Mouse (Mus musculus): ENCODE data around the gene Aqp9. TPM values are rescaled to one million over a fixed set of nuclear protein-coding genes. Genes with fewer than 3 reads are reported as not detected.
A peak's percentile ranks its signal among the peaks of the same experiment; 100 is the strongest.

Aqp9 gene
- polyA plus RNA-seq, 1 experiment: 2.6 TPM

DNA sequence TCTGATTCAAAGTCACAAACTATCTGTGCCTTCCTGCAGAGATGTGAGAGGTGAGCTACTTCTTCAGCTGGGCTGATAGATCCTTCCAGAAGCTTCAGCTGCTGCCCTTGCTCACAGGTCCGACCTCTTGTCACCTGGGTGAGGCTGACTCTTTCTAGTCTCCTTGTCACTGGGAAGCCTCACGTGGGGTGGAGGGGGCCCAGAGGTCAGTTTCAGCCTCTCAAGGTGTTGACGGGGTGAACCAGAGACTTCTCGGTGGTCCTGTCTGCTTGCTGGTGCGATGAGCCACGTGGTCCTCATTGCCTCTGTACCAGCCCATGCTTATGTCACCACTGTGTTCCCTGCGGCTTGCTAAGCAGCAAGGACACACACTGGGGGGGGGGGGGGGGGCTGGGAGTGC, 96.0 kb downstream of the Aqp9 start:
- TF ChIP-seq POLR2A (IDR thresholded peaks at IDR 0.05; ENCODE audit: extremely low read depth, insufficient read depth, low read length) (no peak), CTCF (IDR thresholded peaks at IDR 0.05; ENCODE audit: extremely low read depth, insufficient read depth, low read length) (no peak)
- H3K4me3 ChIP-seq (ENCODE audit: insufficient read depth, low read length): no peak overlapping the region
- peaks cover 4% of the 10 kb centered on the region for H3K4me1 ChIP-seq (ENCODE audit: control insufficient read depth, insufficient read depth, low read length)
- no peak overlapping the region for H3K27ac ChIP-seq (ENCODE audit: insufficient read depth, low read length)

DNA sequence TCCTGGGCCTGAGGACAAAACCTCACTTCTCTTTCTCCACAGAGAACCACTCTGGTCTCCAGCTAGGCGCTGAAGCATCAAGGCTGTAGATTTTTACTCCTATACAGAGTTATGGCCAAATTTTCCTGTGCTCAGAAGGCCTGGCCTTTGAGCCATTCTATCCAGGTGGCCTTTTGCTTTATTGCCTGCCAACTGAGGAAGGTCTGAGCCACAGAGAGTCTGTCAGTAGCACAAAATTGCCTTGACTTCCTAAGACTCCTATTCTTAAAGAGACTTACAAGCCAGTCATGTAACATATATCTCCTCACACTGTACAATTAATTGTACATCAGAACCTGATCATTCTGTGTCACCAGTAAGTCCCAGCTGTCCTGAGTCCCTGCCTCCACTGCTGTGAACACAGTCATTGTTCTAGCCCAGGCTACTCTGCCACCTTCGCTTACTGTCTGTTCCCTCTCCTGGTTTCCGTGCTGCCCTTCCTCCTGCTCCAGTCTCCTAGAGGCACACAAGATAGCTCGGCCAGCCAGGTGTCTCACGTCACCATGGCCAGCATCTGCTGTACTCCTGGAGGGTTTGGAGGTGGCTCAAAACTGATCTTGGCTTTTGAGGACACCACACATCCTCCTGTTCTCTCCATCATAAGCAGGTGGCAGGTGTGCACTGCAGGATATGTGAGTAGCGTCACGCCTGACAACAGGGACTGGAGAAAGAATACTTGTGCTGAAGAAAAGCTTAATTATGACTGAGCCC, 96.7 kb downstream of the Aqp9 start:
- H3K27ac ChIP-seq (ENCODE audit: insufficient read depth, low read length): no peak overlapping the region
- H3K4me3 ChIP-seq (ENCODE audit: insufficient read depth, low read length): no peak overlapping the region
- TF ChIP-seq POLR2A (IDR thresholded peaks at IDR 0.05; ENCODE audit: extremely low read depth, insufficient read depth, low read length) (no peak), CTCF (IDR thresholded peaks at IDR 0.05; ENCODE audit: extremely low read depth, insufficient read depth, low read length) (no peak)
- H3K4me1 ChIP-seq (ENCODE audit: control insufficient read depth, insufficient read depth, low read length): peaks cover 2% of the 10 kb centered on the region; the same call in 1 of the 2 replicates

DNA sequence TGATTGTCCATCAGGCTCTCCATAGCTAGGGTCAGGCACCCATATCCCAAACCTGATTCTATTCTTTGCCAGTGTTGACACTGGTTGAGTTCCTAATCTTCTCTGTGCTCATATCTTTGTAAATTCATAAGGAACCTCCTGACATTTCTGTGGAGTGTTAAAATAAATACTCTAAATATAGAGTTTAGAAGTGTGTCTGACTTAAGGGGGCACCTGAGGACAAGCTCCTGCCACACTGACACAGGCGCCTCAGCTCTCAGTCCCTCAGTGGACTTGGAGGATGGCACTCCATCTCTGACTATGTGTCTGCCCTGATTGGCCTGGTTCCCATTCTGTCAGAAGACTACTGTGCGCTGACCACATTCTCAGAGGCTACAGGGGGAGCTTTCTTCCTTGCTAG, 97.9 kb downstream of the Aqp9 start:
- TF ChIP-seq POLR2A (IDR thresholded peaks at IDR 0.05; ENCODE audit: extremely low read depth, insufficient read depth, low read length) (no peak), CTCF (IDR thresholded peaks at IDR 0.05; ENCODE audit: extremely low read depth, insufficient read depth, low read length) (no peak)
- Histone ChIP-seq H3K4me1 (ENCODE audit: control insufficient read depth, insufficient read depth, low read length) (peaks cover 2% of the 10 kb centered on the region; the same call in 1 of the 2 replicates), H3K27ac (ENCODE audit: insufficient read depth, low read length) (no peak overlapping the region), H3K4me3 (ENCODE audit: insufficient read depth, low read length) (no peak overlapping the region)

DNA sequence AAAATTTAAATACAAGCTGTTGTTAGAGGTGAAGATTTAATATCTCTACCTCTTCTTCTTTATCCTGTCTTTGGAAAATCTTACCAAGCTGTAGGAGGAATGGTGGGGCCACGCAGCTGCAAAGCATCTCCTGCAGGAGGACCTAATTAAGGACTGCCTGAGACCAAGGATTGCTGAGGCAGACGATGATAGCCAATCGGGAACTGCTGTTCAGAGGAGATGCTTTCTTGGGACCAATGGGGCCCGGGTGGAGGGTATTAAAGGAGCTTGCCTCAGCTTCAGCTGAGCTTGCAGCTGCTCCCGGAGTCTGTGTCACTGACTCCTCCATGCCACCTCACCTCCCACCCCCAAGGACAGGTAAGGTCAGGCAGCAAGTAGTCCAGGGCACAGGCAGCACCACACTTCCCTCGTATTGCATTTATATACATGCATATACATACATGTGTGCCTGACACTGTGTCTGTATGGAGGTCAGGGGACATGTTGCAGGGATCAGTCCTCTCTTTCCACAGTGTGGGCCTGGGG, 99.6 kb downstream of the Aqp9 start:
- Histone ChIP-seq H3K4me1 (ENCODE audit: control insufficient read depth, insufficient read depth, low read length) (peaks cover 2% of the 10 kb centered on the region; the same call in 1 of the 2 replicates), H3K27ac (ENCODE audit: insufficient read depth, low read length) (no peak overlapping the region)
- TF ChIP-seq CTCF (IDR thresholded peaks at IDR 0.05; ENCODE audit: extremely low read depth, insufficient read depth, low read length) (no peak), POLR2A (IDR thresholded peaks at IDR 0.05; ENCODE audit: extremely low read depth, insufficient read depth, low read length) (0 out of 2 replicates have a peak, but pooled peaks have one; percentile 29)

DNA sequence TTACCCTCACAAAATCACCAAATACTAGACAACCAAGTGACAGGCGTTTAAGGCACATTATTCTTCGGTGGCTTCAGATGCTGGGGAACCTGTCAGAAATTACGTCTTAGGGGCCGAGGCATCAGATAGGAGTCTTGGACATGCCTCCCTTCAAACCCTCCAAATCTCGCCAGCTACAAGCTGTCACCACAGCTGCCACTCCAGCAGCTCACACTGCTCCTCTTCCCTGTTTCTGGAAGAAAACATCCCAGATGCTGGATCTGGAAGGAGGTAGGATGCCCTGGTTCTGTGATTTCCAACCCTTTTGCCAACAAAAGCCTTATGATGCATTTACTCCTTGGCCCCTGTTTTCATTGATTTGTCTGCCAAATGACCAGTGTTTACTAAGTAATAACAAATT, 101.3 kb downstream of the Aqp9 start:
- TF ChIP-seq POLR2A (IDR thresholded peaks at IDR 0.05; ENCODE audit: extremely low read depth, insufficient read depth, low read length) (no peak), CTCF (IDR thresholded peaks at IDR 0.05; ENCODE audit: extremely low read depth, insufficient read depth, low read length) (no peak)
- no peak overlapping the region for H3K4me3 ChIP-seq (ENCODE audit: insufficient read depth, low read length)
- H3K27ac ChIP-seq (ENCODE audit: insufficient read depth, low read length): no peak overlapping the region
- H3K4me1 ChIP-seq (ENCODE audit: control insufficient read depth, insufficient read depth, low read length): peaks cover 2% of the 10 kb centered on the region; the same call in 1 of the 2 replicates

More for the DNA sequence above, 99.6 kb downstream of the Aqp9 start:
- no peak overlapping the region for H3K4me3 ChIP-seq (ENCODE audit: insufficient read depth, low read length)

DNA sequence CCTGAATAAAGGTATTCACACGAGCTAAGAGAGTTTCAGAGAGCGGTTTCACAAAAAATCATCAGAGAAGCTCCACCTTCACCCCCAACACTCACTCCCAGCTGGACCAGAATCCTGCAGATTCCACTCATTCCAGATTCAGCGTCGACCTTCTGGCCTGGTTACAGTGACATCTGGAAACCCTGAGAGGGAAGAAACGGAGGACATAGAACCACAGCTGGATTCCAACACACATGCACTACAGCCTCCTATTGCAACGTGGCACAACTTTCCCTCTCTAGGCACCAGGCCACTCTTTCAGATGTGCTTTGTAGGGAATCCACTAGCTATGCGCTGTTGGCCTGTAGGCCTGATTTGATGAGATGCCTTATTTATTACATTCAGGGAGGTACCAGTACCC, 102.0 kb downstream of the Aqp9 start:
- H3K4me1 ChIP-seq (ENCODE audit: control insufficient read depth, insufficient read depth, low read length): peaks cover 2% of the 10 kb centered on the region; the same call in 1 of the 2 replicates
- no peak for TF ChIP-seq CTCF (IDR thresholded peaks at IDR 0.05; ENCODE audit: extremely low read depth, insufficient read depth, low read length)
- TF ChIP-seq POLR2A (IDR thresholded peaks at IDR 0.05; ENCODE audit: extremely low read depth, insufficient read depth, low read length): no peak
- no peak overlapping the region for H3K4me3 ChIP-seq (ENCODE audit: insufficient read depth, low read length)
- no peak overlapping the region for H3K27ac ChIP-seq (ENCODE audit: insufficient read depth, low read length)

DNA sequence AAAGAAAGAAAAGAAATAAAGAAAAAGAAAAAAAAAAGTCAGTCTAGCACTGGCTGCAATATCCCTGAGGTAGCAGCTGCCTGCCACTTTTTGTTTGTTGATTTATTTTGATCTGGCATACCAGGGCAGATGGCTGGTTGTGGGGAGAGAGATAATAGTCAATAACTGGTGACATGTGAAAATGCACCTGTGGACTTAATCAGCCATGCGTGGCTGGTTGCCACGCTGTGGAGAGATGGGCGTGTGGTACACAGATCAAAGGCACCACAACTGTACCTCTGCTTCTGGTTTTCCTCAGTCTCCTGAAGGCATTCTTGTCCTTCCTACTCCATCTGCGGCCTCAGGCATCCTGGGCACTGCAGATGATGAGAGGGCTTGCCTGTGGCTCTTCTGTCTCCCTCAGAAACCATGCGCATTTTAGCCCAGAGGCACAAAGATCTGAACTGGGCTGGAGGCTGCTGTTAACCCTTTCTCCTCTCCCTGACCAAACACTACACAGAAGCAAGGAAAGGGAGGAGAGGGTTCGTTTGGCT, 103.1 kb downstream of the Aqp9 start:
- Histone ChIP-seq H3K27ac (ENCODE audit: insufficient read depth, low read length) (no peak overlapping the region), H3K4me3 (ENCODE audit: insufficient read depth, low read length) (no peak overlapping the region), H3K4me1 (ENCODE audit: control insufficient read depth, insufficient read depth, low read length) (no peaks in the 10 kb centered on the region)
- no peak for TF ChIP-seq CTCF (IDR thresholded peaks at IDR 0.05; ENCODE audit: extremely low read depth, insufficient read depth, low read length)
- TF ChIP-seq POLR2A (IDR thresholded peaks at IDR 0.05; ENCODE audit: extremely low read depth, insufficient read depth, low read length): no peak

DNA sequence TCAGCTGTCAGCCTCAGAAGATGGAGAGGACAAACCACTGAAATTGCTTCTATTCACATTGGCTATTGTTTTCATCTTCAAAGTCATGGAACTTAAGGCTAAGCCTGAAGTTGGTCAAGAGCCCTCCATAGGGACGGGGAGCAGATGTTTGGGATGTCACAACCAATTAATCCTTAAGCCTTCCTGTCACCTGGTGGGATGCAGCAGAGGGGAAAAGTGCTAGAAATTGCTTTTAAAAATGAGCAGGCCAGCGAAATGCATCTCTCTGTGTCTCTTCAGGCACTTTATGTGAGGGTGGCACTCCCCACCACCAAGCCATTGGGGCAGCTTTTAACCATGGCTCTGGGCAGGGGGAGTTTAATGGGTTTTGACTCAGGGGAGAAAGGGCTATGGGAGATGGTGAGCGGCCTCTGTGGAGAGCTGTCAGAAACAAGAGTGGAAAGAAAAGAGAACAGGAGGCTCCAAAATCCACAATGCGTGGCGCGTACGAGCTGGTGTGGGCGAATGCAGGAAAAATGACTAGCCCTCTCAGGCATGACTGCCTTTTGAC, 104.1 kb downstream of the Aqp9 start:
- TF ChIP-seq CTCF (IDR thresholded peaks at IDR 0.05; ENCODE audit: extremely low read depth, insufficient read depth, low read length) (no peak), POLR2A (IDR thresholded peaks at IDR 0.05; ENCODE audit: extremely low read depth, insufficient read depth, low read length) (no peak)
- H3K4me3 ChIP-seq (ENCODE audit: insufficient read depth, low read length): no peak overlapping the region
- H3K27ac ChIP-seq (ENCODE audit: insufficient read depth, low read length): no peak overlapping the region
- H3K4me1 ChIP-seq (ENCODE audit: control insufficient read depth, insufficient read depth, low read length): no peaks in the 10 kb centered on the region

DNA sequence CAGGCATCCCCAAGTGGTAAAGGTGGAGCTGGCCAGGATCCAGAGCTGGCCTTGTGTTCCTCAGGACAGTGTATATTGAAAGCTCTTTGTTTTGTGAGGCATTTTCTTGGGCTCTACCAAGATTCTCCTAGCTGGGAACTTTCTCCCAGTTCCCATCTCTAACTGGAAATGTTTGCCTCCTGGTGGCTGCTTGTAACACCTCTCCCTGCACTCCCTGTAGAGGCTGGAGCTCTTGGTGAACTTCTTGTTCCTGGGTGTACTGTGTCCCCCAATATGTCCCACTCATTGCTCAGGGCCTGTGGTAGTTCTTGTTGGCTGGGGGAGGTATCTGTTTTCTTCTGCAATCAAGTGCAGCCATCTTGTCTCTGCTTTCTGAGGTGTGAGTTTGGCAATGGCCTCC, 104.9 kb downstream of the Aqp9 start:
- Histone ChIP-seq H3K27ac (ENCODE audit: insufficient read depth, low read length) (no peak overlapping the region), H3K4me3 (ENCODE audit: insufficient read depth, low read length) (no peak overlapping the region), H3K4me1 (ENCODE audit: control insufficient read depth, insufficient read depth, low read length) (no peaks in the 10 kb centered on the region)
- TF ChIP-seq CTCF (IDR thresholded peaks at IDR 0.05; ENCODE audit: extremely low read depth, insufficient read depth, low read length) (no peak), POLR2A (IDR thresholded peaks at IDR 0.05; ENCODE audit: extremely low read depth, insufficient read depth, low read length) (no peak)

Data from cortical plate, adult 2 months (tissue).